Mouse (Mus musculus): ENCODE data around the gene Tnks1bp1. TPM values are rescaled to one million over a fixed set of nuclear protein-coding genes. Genes with fewer than 3 reads are reported as not detected.

The Tnks1bp1 gene
- polyA plus RNA-seq, 1 experiment, result 121 TPM

DNA sequence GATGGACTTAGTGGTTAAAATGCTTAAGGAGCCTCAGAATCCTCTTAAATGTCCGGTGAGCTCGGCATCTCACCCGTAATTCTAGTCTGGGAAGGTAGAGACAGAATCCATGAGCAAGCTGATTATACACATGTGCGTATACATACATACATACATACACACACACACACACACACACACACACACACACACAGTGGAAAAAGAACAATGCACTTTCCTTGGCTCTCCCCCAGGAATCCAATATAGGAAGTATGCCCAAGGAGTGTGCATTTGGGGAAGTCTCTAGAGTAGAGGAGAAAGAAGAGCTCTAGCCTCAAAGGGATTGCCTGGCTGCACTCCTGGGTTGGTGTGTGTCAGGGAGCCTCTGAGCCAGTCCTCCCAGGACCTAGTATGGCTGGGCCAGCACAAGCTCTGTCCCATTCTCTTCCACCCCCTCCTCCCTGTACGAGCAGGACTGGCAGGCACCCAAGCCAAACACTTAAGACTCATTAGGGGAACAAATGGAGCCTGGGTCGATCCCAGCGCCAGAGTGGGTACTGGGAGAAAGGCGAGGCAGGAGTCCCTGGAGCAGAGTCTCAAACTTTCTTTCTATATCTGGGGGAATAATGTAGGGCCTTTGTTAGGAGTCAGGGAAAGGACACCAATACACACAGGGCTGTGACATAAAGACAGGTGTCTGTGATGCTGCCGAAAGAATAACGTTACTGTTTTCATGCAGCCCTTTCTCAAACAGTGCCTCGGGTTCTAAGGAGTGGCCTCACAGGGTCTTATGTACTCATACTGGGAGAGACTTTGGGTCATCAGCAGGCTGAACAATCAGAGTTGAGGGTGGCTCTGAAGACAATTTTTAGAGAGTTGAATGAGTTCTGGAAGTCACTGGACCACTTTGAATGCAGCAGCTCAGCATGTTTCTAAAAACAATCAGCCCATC is 41.2 kb downstream of the Tnks1bp1 start:
- no peak for DNase-seq (ENCODE audit: low read depth)

DNA sequence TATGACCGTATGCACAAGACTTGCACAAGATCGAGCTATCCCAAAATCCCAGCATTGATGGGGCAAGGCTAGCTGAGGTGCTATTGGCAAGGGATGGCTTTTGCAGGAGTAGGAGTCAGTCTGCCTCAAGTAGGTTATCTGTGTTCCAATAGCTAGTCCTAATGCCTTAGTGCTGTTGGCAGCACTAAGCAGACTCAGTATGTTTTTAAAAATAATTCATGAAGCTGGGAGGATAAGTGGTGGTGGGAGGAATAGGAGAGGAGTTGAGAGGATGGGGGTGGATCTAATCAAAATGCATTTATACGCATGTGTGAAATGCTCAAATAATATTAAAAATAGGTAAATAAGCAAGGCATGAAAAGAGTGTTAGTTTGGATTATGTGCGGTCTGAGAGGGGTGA is 43.5 kb downstream of the Tnks1bp1 start:
- no peak for DNase-seq (ENCODE audit: low read depth)

DNA sequence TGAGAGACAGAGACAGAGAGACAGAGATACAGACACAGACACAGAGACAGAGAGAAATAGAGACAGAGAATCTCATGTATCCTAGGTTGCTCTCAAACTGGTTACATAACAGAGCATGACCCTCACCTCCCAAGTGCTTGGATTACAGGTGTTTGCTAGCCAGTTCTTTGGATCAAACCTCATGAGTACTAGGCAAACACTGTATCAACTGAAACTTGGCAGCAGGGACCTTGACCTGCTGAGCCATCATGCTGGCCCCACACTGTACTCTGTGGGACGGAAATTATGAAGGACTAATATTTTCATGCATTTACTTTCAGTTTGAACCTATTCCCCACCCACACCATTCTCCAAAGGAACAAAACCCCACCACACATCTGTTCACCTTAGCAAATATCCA is 45.6 kb downstream of the Tnks1bp1 start:
- no peak for DNase-seq (ENCODE audit: low read depth)

DNA sequence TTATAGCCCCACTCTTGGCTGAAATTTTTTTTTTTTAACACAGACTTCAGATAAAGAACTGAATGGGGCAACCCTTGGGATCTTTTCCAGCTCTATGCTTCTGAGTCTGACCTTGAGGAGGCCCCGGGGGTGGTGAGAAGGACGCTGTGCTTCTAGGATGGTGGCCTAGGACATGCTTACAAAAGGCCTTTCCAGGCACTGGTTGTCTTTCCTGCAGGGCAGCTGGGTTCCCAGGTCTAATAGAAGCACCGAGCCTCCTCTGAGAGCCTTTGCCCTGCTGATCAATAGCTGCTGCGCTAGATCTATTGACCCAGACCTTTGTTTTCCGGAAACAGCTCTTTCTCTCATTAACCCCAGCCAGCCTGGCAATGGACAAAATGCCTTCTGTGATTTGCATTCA is 48.1 kb downstream of the Tnks1bp1 start:
- DNase-seq (ENCODE audit: low read depth), result no peak

DNA sequence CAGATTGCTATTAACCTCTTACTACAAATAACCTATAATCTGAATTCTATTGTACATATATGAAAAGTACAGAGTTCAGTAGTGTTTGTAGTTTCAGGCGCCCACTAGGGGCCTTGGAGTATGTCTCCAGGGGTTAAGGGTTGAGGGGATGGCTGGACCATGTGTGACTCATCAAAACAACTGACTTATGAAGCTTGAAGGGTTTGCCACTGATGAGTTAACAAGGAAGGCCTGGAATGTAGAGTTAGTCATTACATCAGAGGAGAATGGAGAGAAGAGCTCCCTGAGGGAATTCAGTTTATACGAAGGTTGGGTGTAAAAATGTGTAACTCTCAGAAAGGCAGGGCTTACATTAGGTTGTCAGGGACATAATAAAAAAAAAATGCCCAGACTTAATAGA is 50.2 kb downstream of the Tnks1bp1 start:
- DNase-seq (ENCODE audit: low read depth), result no peak

DNA sequence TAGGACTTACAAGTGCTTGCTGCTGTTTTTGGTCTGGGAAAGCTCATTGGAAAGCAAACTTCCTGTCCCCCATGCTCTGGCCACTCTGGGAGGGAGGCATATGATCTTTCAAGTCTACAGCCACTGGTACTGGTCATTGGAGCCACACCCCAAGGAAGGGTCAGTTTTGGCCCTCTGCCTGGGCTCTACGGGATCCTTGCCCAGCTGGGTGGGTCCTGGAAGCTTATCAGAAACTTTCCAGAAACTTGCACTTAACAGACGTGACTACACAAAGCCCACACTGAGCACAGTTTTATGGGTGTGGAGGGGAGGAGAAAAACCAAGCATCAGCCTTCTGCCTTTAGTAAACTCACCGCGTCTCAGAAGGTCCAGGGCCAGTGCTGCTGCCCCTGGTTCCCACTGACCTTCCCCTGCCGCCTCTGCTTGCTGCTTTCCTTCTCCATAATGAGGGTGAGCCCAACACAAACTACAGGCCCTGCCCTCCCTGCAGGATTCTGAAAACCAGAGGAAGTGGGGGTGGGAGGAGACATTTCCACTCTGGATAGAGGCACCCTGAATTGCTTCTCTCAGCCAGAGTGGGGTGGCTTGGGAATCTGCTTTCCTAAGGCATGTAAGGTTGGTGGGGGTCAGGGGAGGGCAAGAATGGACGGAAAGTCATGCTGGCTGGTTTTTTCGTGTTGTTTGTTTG is 51.1 kb downstream of the Tnks1bp1 start:
- DNase-seq (ENCODE audit: low read depth), result no peak

DNA sequence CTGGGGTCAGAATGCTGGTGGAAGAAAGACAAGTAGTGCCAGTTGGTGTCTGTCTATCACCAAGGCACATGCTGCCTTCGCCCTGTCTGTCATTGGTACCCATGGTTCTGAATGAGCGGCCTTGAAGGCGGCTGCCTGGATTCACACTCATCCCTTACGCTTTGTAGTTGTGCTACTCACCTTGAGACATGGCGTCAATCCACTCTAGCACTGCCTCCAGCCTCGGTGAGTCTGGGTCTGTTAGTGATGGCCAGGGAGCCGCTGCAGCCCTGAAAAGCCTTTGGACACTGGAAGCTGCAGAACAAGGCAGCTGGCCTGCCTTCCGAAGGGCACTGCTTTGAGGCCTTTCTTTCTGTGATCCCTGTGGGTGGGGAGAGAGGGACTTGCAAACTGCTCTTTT is 55.4 kb downstream of the Tnks1bp1 start:
- no peak for DNase-seq (ENCODE audit: low read depth)

DNA sequence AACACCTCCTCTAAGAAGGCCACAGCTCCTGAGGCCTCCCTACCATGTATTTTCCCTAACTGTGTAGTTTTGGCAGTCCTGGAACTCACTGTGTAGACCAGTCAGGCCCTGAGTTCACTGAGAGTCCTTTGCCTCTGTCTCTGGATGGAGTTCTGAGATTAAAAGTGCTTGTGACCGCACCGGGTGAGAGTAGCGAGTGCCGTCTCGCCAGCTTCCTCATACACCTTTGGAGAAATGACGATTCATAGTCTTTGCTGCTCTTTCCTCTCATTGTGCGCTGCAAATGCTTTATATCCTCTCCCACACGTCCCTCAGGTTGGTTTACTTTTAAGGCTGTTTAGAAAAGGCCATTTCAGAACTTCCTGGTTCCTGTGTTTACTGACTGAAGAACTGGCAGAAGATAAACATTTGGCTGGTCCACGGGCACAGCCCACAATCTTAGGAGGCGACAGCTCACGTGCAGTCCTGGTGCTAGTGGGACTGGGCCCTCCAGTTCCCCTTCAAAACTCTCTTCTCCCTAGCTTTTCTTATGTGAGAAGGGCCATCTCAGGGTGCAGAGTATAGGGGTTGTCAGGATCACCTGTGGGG is 57.7 kb downstream of the Tnks1bp1 start:
- no peak for DNase-seq (ENCODE audit: low read depth)

DNA sequence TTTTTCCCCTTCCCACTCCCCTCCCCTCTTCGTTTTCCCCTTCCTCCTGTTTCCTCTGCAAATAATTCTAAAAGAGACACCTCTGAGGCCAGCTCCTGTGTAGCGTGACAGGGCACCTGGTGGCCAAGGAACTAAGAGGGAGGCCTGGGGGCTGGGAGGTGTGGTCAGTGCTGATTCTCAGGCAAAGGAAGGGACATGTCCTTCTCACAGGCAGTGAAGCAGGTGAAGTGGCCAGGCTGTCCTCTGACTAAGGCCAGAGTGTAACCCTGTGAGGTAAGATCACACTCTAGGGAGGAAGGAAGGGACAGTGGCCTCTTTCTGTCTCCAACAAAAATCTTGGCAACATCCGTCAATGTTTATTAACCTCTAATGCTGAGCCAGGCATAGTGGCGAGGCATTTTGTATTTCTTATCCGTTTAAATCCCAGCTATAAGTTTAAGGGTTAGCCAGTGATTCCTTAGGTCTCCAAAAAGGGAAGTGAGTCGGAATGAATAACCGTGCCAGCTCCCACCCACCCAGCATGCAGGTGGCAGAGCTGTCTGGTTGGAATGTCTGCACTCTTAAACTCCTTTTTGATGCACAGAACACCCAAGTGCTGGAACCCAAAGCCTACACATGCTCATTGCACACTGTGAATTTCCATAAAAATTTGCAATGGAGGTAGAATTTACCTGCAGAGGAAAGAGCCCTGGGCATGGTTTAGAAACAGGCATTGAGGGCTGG is 58.4 kb downstream of the Tnks1bp1 start:
- no peak for DNase-seq (ENCODE audit: low read depth)

DNA sequence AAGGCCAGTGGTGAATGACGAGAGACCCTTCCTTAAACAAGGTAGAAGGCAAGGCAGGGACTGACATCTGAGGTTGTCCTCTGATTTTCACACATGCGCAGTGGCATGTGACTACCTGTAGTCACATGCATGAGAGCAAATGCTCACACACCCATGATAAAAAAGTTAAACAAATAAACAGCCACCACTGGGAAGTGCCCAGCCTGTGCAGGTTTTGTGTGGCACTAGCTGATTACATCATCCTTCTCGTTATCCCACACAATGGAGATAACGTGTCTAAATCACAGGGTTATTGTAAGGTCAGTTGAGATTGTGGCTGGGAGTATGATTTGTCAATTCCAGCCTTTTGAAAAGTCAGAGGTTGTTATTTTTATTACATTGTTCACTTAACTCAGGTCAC is 59.1 kb downstream of the Tnks1bp1 start:
- DNase-seq (ENCODE audit: low read depth), result no peak

DNA sequence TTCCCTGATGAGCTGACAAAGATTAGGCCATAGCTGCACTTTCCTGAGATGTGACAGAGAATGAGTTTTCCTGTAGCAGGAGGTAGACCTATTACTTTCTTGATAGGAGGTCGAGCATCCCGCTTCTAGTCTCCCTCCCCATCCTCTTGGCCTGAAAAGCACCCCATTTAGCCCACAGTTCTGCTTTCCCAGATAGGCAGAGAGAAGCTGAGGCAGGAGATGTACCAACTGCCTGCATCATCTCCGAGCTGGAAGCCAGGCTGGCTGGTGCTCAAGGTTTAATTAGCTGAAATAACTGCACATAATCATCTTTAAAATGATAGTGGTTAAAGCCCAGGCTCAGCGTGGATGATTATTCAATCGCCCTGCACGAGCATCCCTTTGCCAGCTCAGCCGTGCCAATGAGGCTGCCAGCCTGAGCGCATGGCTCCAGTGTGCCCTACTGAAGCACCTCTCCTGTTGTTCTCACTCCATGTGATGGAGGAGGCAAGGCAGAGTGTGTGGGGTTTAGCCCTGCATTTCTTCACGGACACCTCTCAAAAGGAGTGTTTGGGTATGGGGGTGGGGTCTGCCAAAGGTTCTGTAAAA is 62.6 kb downstream of the Tnks1bp1 start:
- no peak for DNase-seq (ENCODE audit: low read depth)

Other genes starting within 250 kb of the Tnks1bp1 start
- gene Ube2l6, start 249.2 kb upstream of the Tnks1bp1 start, polyA plus RNA-seq (2012; rRNA removed), result 24.8 and 26.9 TPM in 2 replicates
- not detected in 2 replicates for gene Smtnl1, start 225.4 kb upstream of the Tnks1bp1 start, polyA plus RNA-seq (2012; rRNA removed)
- gene Timm10, start 221.0 kb upstream of the Tnks1bp1 start, polyA plus RNA-seq (2012; rRNA removed), result 30.8 and 47.1 TPM in 2 replicates
- 16.9 and 21.9 TPM in 2 replicates for gene Slc43a1, start 209.2 kb upstream of the Tnks1bp1 start, polyA plus RNA-seq (2012; rRNA removed)
- gene Rtn4rl2, start 161.3 kb upstream of the Tnks1bp1 start, polyA plus RNA-seq (2012; rRNA removed), result 7.6 and 8.4 TPM in 2 replicates
- 88.9 and 136 TPM in 2 replicates for gene Slc43a3, start 111.4 kb upstream of the Tnks1bp1 start, polyA plus RNA-seq (2012; rRNA removed)
- gene Prg2, start 67.6 kb upstream of the Tnks1bp1 start, polyA plus RNA-seq (2012; rRNA removed), result 0.23 TPM in 1 of 2 replicates, not detected in the other
- not detected in 2 replicates for gene Prg3, start 59.8 kb upstream of the Tnks1bp1 start, polyA plus RNA-seq (2012; rRNA removed)
- 97.4 and 106 TPM in 2 replicates for gene Ssrp1, start 10.8 kb upstream of the Tnks1bp1 start, polyA plus RNA-seq (2012; rRNA removed)
- gene P2rx3, start 10.6 kb upstream of the Tnks1bp1 start, polyA plus RNA-seq (2012; rRNA removed), result 2.4 and 2.6 TPM in 2 replicates
- gene Aplnr, start 88.2 kb downstream of the Tnks1bp1 start, polyA plus RNA-seq (2012; rRNA removed), result 19.2 and 21.7 TPM in 2 replicates
- 0.20 and 0.38 TPM in 2 replicates for gene Lrrc55, start 149.2 kb downstream of the Tnks1bp1 start, polyA plus RNA-seq (2012; rRNA removed)